Mouse (Mus musculus): ENCODE measurements at regions not wholly inside any gene's neighbourhood (a gene's known extent, or its start where the extent isn't known, plus 50 kb on each side); places are given as distances from the start of the nearest gene placed in this dataset.

DNA sequence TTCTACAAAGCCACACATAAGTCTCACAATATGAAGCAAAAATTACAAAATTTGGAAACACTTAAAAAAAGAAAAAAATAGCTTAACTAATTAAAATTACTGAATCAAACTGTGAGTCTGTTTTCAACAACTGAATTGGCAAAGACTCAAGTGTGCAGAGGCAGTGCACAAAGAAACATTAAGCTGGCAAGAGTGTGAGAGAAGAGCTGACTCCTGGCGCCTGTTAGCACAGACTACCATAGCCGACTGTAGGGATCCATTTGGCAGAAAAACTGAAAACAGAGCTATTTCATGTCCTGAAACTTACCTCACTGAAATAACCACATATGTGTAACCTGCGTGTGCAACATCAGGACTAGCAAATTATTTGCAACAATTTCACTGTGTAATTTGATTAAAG lies 746.4 kb upstream of the Cypt12 start:
- DNase-seq (ENCODE audit: low spot score in 2 of 2): peak; percentile 18 to 20

- no peak for DNase-seq (ENCODE audit: low spot score in 2 of 2)
Observed at GRCm38 (mm10) chr3:17214031-17214430, 734.2 kb upstream of the Cypt12 start.

DNA sequence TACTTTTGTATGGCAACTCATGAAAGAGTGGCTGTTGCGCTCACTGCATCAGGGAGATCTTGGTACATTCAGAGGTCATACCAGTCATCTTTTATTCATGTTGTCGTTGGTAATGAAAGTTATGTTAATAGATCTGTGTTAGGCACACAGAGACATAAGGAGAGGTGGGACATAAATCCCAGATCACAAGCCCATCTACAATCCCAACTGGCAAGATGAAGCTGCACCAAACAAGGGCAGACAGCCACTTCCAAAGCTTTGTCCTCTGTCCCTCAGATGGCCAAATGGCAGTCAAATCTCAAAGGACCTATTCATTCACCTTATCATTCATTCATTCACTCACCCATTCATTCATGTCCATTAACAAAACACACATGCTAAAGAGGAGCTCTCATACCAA lies 731.4 kb upstream of the Cypt12 start:
- no peak for DNase-seq (ENCODE audit: low spot score in 2 of 2)

DNA sequence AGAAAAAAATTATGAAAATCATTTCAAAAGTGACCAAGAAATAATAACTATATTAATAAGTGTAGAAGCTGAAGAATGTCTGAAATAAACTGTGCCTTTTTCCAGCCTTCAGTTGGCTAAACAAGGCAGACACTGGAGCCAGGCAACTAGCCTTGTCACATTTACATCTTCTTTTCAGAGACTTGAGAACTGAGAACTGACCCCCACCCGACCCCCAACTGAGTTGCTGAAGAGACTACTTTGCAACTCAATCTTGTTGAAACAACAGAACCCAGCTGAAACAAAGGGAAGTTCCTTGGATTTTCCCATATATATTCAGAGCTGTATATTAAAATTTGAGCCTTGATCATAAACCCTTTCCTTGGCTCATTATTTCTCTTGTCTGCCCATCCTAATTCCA lies 709.8 kb upstream of the Cypt12 start:
- DNase-seq (ENCODE audit: low spot score in 2 of 2): no peak

GRCm38 (mm10) chr3:17258397-17258796 lies 689.8 kb upstream of the Cypt12 start:
- no peak for DNase-seq (ENCODE audit: low spot score in 2 of 2)

- no peak for DNase-seq (ENCODE audit: low spot score in 2 of 2)
Observed at GRCm38 (mm10) chr3:17259093-17259492, 689.1 kb upstream of the Cypt12 start.

- DNase-seq (ENCODE audit: low spot score in 2 of 2): no peak
Observed at GRCm38 (mm10) chr3:17281231-17281630, 667.0 kb upstream of the Cypt12 start.

- DNase-seq (ENCODE audit: low spot score in 2 of 2): no peak
Observed at GRCm38 (mm10) chr3:17282881-17283280, 665.3 kb upstream of the Cypt12 start.

GRCm38 (mm10) chr3:17317523-17317922 lies 630.7 kb upstream of the Cypt12 start:
- DNase-seq (ENCODE audit: low spot score in 2 of 2): no peak

DNA sequence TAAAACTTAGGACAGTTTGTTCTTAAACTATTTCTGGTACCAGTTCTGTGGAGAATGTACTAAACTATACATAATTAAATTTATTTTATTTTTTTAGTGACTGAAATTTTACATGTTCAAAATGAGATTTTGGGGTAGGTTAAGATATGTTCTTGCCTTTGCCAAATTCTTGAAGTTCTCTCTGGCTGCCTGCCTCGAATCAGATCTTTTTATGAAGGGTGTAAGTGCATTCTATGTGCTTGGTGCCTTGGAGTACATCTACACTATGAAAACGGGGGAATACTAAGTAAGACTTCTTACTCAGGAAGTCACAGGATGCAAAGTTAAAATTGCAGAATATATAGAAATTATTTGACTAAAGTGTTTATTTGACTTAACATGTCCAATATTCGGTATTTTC lies 629.8 kb upstream of the Cypt12 start:
- DNase-seq (ENCODE audit: low spot score in 2 of 2): no peak

DNA sequence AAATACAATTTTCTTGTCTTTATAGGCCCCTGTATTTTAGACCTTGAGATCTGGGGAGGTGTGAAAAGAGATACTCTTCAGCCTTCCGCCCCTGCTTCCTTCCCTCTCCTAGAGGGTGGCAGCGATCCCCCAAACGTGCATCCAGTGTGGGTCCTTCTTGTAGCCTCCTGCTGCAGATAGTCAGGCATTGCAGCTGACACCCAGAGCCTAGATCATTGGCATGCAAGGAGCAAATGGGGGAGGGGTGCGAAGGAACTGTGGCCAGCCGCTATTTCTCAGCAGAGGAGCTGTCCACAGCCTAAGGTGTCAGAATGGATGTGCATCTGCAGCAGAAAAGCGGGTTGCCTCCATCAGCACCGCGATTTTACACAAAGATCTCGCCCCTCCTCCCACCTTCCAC lies 629.0 kb upstream of the Cypt12 start:
- DNase-seq (ENCODE audit: low spot score in 2 of 2): peak; percentile 31 to 42

- DNase-seq (ENCODE audit: low spot score in 2 of 2): no peak
Observed at GRCm38 (mm10) chr3:17319931-17320330, 628.3 kb upstream of the Cypt12 start.

DNA sequence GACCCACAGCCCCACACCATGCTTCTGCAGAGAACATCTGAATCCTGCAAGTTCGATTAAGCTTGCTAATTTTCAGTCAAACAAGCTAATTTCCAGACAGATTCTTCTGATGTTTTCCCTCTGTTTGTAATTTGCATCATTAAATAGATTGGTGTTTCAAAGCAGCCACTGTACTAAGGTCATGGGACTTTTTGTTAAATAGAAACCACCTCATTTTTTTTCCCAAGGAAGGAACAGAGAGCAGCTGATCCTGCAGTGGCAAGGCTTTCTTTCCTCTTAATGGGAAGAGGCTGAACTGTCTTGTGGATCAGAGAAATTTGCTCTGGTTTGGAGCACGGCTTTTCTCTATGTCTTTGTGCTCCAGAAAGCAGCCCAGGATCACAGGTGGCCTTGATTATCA lies 625.9 kb upstream of the Cypt12 start:
- no peak for DNase-seq (ENCODE audit: low spot score in 2 of 2)

- DNase-seq (ENCODE audit: low spot score in 2 of 2): no peak
Observed at GRCm38 (mm10) chr3:17324816-17325215, 623.4 kb upstream of the Cypt12 start.

- no peak for DNase-seq (ENCODE audit: low spot score in 2 of 2)
Observed at GRCm38 (mm10) chr3:17325821-17326220, 622.4 kb upstream of the Cypt12 start.

DNA sequence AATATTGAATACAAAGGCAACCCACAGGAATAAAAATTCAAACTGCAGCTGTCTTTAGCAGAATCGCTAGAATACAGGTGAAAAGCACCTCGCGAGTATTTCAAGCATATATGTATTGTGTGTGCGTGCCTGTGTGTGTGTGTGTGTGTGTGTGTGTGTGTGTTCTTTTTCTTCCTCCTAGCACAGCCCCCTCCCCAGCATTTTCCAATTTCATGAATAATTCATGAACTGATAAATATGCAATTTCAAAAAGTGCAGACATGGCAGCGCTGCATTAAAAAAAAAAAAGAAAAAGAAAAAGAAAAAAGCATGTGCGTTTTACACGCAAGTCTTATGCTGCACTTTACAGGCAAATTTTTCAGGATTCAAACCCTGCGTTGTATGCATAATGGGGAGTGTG lies 621.9 kb upstream of the Cypt12 start:
- DNase-seq (ENCODE audit: low spot score in 2 of 2): no peak

- no peak for DNase-seq (ENCODE audit: low spot score in 2 of 2)
Observed at GRCm38 (mm10) chr3:17326774-17327173, 621.4 kb upstream of the Cypt12 start.

- DNase-seq (ENCODE audit: low spot score in 2 of 2): no peak
Observed at GRCm38 (mm10) chr3:17327706-17328105, 620.5 kb upstream of the Cypt12 start.

- DNase-seq (ENCODE audit: low spot score in 2 of 2): no peak
Observed at GRCm38 (mm10) chr3:17329411-17329810, 618.8 kb upstream of the Cypt12 start.

DNA sequence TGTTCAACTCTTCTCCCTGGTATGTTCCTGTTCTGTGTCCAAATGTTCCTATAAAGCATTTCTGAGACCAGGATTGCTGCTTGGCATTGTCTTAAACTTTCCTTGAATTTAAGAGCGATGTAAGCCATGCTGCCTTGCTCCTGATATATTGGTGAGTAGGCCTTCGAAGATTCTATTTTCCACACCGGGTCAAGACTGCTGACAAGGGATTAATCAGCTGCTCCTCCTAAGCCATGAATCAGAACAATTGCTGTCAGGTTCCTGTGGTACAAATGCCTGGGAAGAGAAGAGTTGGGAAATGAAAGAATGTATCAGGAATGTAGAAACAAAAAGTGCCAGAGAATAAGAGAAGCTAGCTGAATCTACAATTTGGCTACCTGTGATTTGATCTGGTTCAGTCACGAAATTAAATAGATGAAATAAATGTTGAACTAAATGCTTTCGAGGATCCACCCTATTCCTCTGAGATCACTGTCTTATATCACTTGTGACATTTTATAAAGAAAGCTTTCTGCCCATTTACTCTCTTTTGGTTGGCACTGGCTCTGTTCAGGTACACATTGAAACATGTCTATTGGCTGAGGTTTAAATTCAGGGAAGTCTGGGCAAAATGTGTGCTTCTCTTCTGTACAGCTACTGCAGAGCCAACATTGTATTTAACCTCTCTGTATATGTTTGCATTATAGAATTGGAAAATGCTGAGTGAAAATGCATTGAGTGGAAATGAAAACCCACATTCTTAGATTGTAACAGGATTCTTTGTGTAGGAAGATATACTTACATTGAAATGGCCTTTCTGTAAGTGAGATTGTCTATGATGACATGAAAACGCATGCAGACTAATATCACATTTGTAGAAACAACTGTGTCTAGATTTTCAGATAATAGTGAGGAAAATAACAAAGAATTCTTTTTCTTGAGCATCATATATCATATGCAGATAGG lies 617.5 kb upstream of the Cypt12 start:
- no peak for DNase-seq (ENCODE audit: low spot score in 2 of 2)

GRCm38 (mm10) chr3:17360253-17360652 lies 588.0 kb upstream of the Cypt12 start:
- DNase-seq (ENCODE audit: low spot score in 2 of 2): no peak

Data from right cerebral cortex, postnatal 10 days (tissue).